Mouse (Mus musculus): Measurements from ENCODE around the gene Olfr1411.

The Olfr1411 gene

GRCm38 (mm10) chr1:92594111-92594510 is at the start of gene Olfr1411:
Gene Olfr1411 (plus strand): TSS chr1:92594411.
- DNase-seq: no peak

- no peak for DNase-seq
Observed at GRCm38 (mm10) chr1:92545929-92546328, 48.3 kb upstream of the Olfr1411 start.

GRCm38 (mm10) chr1:92571022-92571421 is 23.2 kb upstream of the Olfr1411 start, which contains the start of gene Olfr1413:
Gene Olfr1413 (plus strand): TSS chr1:92571322.
- DNase-seq: no peak

- DNase-seq: no peak
Observed at GRCm38 (mm10) chr1:92585479-92585878, 8.7 kb upstream of the Olfr1411 start, which contains the start of gene Olfr1412. Gene Olfr1412 (plus strand): TSS chr1:92585779.

- no peak for DNase-seq
Observed at GRCm38 (mm10) chr1:92596019-92596418, 1.8 kb downstream of the Olfr1411 start.

- no peak for DNase-seq
Observed at GRCm38 (mm10) chr1:92605482-92605881, 11.3 kb downstream of the Olfr1411 start, which contains the start of gene Olfr1410. Gene Olfr1410 (plus strand): TSS chr1:92605782.

GRCm38 (mm10) chr1:92607711-92608110 is 13.5 kb downstream of the Olfr1411 start:
- no peak for DNase-seq

GRCm38 (mm10) chr1:92611008-92611407 is 16.8 kb downstream of the Olfr1411 start:
- peak; percentile 32 for DNase-seq

GRCm38 (mm10) chr1:92613175-92613574 is 19.0 kb downstream of the Olfr1411 start:
- no peak for DNase-seq

- no peak for DNase-seq
Observed at GRCm38 (mm10) chr1:92614516-92614915, 20.3 kb downstream of the Olfr1411 start.

- no peak for DNase-seq
Observed at GRCm38 (mm10) chr1:92616046-92616445, 21.8 kb downstream of the Olfr1411 start.

GRCm38 (mm10) chr1:92617488-92617887 is 23.3 kb downstream of the Olfr1411 start, which contains the start of gene Olfr12:
Gene Olfr12 (plus strand): TSS chr1:92617788.
- DNase-seq: no peak

- DNase-seq: no peak
Observed at GRCm38 (mm10) chr1:92618360-92618759, 24.1 kb downstream of the Olfr1411 start.

- DNase-seq: no peak
Observed at GRCm38 (mm10) chr1:92628227-92628626, 34.0 kb downstream of the Olfr1411 start.

GRCm38 (mm10) chr1:92632196-92632595 is 38.0 kb downstream of the Olfr1411 start:
- no peak for DNase-seq

- no peak for DNase-seq
Observed at GRCm38 (mm10) chr1:92632948-92633347, 38.7 kb downstream of the Olfr1411 start.

- DNase-seq: no peak
Observed at GRCm38 (mm10) chr1:92633726-92634125, 39.5 kb downstream of the Olfr1411 start.

- DNase-seq: no peak
Observed at GRCm38 (mm10) chr1:92634569-92634968, 40.4 kb downstream of the Olfr1411 start.

- no peak for DNase-seq
Observed at GRCm38 (mm10) chr1:92634976-92635599, 40.9 kb downstream of the Olfr1411 start.

- DNase-seq: no peak
Observed at GRCm38 (mm10) chr1:92636015-92636414, 41.8 kb downstream of the Olfr1411 start.

GRCm38 (mm10) chr1:92636676-92637075 is 42.5 kb downstream of the Olfr1411 start:
- DNase-seq: no peak

GRCm38 (mm10) chr1:92637501-92638172 is 43.4 kb downstream of the Olfr1411 start:
- no peak for DNase-seq

GRCm38 (mm10) chr1:92638181-92638580 is 44.0 kb downstream of the Olfr1411 start:
- DNase-seq: no peak

- no peak for DNase-seq
Observed at GRCm38 (mm10) chr1:92638736-92639135, 44.5 kb downstream of the Olfr1411 start.
